Mouse (Mus musculus) cerebellum, adult 2 months (tissue): ENCODE measurements at regions not wholly inside any gene's neighbourhood (a gene's known extent, or its start where the extent isn't known, plus 50 kb on each side); places are given as distances from the start of the nearest gene placed in this dataset.

ENCODE experiments used
- DNase-seq, 2 experiments: peaks; one replicate each; pipeline ENCODE4 v3.0.0; 2021
- H3K27ac ChIP-seq: fragments of 200-500 bp; 2 replicates; pipeline ENCODE4 v1.5.1; 2012; ENCODE audit warnings: low read length, control low read depth, inconsistent platforms; ENCODE audit not compliant: insufficient read depth
- H3K27me3 ChIP-seq: fragments of 200-500 bp; 2 replicates; pipeline ENCODE4 v1.6.1; 2012; ENCODE audit warnings: inconsistent platforms, mild to moderate bottlenecking, low read length, moderate library complexity; ENCODE audit not compliant: control insufficient read depth, insufficient read depth
- H3K4me1 ChIP-seq: fragments of 200-500 bp; 2 replicates; pipeline ENCODE4 v1.6.1; 2011; ENCODE audit warnings: low read length; ENCODE audit not compliant: control insufficient read depth, insufficient read depth
- H3K4me3 ChIP-seq: fragments of 200-500 bp; replicated peaks from 2 replicates; pipeline ENCODE3; 2011; ENCODE audit warnings: mild to moderate bottlenecking, low read depth, low read length, control low read depth; ENCODE audit not compliant: insufficient read depth
- CTCF ChIP-seq: fragments of 200-500 bp; IDR thresholded peaks from 2 replicates; pipeline ENCODE4 v1.5.1; 2011; ENCODE audit warnings: low read depth, mild to moderate bottlenecking, control low read depth, low read length, moderate library complexity, borderline replicate concordance; ENCODE audit not compliant: insufficient read depth
- POLR2A ChIP-seq: fragments of 200-500 bp; IDR thresholded peaks from 2 replicates; pipeline ENCODE4 v1.6.1; 2011; ENCODE audit warnings: low read length, control low read depth, borderline replicate concordance; ENCODE audit not compliant: insufficient read depth
- WGBS: fragments of 180-500 bp; shearing (Covaris S2); methylation state at CpG from one replicate; pipeline ENCODE4 v1.1.7; 2018; 5-methylcytosine and 5-hydroxymethylcytosine counted together

GRCm38 (mm10) chr4:88936976-88937375 is 57.0 kb upstream of the Ifne start:
- Histone ChIP-seq H3K4me3 (no peak overlapping the region), H3K27ac (no peak overlapping the region), H3K4me1 (no peaks in the 10 kb centered on the region), H3K27me3 (no peaks in the 10 kb centered on the region)
- WGBS: 73% methylated on average over 6 of the region's 6 CpGs
- TF ChIP-seq POLR2A: no peak
- TF ChIP-seq CTCF: no peak
- no peak for DNase-seq

DNA sequence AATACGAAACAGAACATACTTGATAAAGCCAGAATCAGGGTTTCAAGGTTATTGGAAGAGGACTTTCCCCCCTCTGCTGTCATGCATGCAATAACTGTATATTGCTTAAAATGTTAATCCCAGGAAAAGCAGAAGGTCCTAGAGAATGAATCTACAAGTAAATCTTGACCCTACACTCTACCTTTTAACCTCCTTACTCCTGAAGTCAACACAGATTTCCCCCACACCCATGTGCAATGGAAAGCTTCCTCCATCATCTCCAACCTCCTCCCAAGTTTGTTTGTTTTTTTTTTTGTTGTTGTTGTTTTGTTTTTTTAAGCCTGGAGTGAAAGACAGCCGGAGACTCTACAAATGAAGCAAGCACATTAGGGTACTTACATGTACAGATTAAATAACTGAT is 55.9 kb upstream of the Ifne start:
- TF ChIP-seq CTCF (no peak), POLR2A (no peak)
- Histone ChIP-seq H3K27ac (no peak overlapping the region), H3K4me3 (no peak overlapping the region), H3K27me3 (no peaks in the 10 kb centered on the region), H3K4me1 (no peaks in the 10 kb centered on the region)
- DNase-seq: no peak
- WGBS: 83% methylated on average over 2 of the region's 2 CpGs

GRCm38 (mm10) chr4:88935316-88935715 is 55.3 kb upstream of the Ifne start:
- H3K4me1 ChIP-seq: no peaks in the 10 kb centered on the region
- 70% methylated on average over 7 of the region's 7 CpGs for WGBS
- no peak for DNase-seq
- no peak overlapping the region for H3K27ac ChIP-seq
- TF ChIP-seq POLR2A (no peak), CTCF (no peak)
- no peaks in the 10 kb centered on the region for H3K27me3 ChIP-seq
- H3K4me3 ChIP-seq: no peak overlapping the region

DNA sequence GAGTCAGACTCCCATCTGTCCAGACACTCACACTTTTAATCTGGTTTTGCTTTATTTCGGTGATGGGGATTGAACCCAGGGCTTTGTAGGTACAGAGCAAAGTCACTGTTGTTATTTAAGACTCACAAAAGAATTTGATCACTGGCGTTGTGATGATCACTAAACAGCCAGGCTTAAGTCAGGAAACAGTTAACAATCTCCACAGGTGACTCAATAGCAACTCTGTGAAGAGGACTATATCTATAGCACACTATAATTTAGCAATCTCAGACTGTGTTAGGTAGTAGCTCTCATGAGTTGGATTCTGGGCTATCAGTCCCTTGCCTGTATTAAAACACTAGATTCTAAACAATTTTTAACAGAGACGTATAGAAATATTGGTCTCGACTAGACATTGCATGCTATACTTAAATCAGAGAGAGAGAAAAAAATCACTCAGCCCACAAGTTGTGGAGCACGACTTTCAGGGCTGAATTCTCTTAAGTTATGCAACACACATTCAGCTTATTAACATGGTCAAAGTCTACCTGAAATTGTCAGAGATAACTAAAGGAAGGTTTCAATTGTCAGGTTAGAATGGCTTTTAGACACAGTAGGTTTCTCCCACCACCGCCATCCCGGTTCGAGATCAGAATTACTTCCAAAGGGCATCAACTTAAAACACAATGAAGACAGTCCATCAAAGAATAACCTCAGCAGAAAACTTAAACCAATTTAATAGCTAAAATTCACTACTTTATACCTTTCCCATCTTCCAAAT is 54.4 kb upstream of the Ifne start:
- H3K4me1 ChIP-seq: no peaks in the 10 kb centered on the region
- 78% methylated on average over 8 of the region's 8 CpGs for WGBS
- TF ChIP-seq POLR2A: no peak
- TF ChIP-seq CTCF: no peak
- no peak overlapping the region for H3K27ac ChIP-seq
- no peak overlapping the region for H3K4me3 ChIP-seq
- no peak for DNase-seq
- H3K27me3 ChIP-seq: no peaks in the 10 kb centered on the region

GRCm38 (mm10) chr4:88931217-88931616 is 51.2 kb upstream of the Ifne start:
- Histone ChIP-seq H3K4me3 (no peak overlapping the region), H3K27me3 (no peaks in the 10 kb centered on the region), H3K27ac (no peak overlapping the region), H3K4me1 (no peaks in the 10 kb centered on the region)
- no peak for DNase-seq
- WGBS: 87% methylated on average over 9 of the region's 9 CpGs
- TF ChIP-seq POLR2A (no peak), CTCF (no peak)
